Mouse (Mus musculus): Measurements from ENCODE around the gene Adcy1. TPM values are rescaled to one million over a fixed set of nuclear protein-coding genes. Genes with fewer than 3 reads are reported as not detected.

Adcy1 gene
- total RNA-seq, 2 experiments from 2014 or later = 264 to 305 TPM

DNA sequence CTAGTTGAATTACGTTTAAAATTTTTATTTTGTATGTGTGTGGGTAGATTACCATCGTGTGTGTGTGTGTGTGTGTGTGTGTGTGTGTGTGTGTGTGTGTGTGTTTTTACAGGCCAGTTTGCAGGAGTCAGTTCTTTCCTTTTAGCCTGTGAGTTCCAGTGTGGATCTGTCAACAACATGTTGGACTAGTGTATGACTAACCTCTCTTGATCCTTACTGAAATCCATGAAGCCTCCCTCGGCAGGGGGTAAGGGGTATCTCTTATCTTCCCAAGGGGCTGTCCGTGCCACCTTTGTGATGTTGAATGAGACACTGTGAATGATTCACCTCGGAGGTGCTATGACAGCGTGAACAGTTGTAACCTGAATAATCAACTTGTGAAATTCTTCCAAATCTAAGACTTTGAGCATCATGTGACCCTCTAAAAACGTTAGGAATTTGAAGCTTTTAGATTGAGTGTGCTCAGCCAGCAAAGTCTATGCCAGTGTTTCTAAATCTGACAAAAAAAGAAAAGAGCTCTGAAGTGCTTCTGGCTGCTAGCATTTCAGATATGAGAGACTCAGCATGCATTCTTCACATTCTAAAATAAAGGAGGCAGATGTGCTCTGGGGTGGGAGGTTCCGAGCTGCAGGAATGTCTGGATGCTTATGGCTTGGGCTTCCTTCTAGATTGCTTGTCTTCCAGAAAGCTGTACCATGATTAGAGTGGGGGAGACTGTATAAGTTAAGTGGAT is 66.2 kb downstream of the Adcy1 start:
- intact Hi-C loops (cut with DNase I) = no loop called here
- DNase-seq (ENCODE audit: low spot score in 2 of 2) = no peak

DNA sequence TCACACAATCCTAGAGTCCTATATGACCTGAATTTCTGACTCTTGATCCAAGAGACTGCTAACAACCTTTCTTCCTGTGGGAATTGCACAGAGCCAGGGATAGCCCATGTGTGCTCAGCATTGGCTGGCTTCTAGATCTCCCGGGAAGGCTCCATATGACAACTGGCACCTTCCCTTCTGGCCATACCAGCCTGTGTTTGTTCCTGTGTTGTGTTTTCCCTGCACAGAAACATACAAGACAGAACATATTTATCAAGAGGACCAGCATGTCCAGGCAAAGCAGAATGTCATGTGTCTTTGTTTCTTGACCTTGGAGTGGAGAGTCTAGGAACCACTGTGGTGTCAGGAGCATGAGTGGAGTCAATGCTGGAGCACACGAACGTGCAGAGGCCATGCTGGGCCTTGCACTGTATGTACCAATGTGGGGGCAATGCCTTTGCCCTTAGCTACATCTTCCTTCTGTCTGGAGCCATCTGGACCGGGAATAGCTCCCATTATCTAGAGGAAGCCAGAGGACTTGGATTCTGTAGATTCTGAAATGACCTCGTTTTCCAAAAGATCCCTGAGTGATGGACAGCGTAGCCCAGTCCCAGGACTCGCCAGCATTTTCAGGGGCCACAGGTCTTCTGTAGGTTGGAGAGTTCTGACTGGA is 69.6 kb downstream of the Adcy1 start:
- intact Hi-C loops (cut with DNase I) = no loop called here
- DNase-seq (ENCODE audit: low spot score in 2 of 2) = no peak

DNA sequence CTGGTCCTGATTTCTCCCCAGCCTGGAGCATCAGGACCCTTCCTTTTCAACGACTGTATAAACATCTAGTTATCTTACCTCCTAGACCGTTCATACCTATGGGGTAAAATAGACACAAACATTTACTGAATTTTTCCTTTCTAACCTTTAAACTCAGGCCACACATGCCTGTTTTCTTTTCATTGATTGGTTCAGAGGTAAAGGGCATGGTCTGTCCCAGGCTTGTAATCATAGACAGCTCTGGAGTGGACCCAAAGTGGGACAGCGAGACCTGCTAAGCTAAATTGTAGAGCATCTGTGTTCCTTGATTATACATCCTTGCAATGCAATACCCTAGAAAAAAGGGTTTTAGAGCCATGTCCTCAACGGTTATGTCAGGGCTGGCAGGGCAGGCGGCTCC is 70.4 kb downstream of the Adcy1 start:
- intact Hi-C loops (cut with DNase I) = no loop called here

DNA sequence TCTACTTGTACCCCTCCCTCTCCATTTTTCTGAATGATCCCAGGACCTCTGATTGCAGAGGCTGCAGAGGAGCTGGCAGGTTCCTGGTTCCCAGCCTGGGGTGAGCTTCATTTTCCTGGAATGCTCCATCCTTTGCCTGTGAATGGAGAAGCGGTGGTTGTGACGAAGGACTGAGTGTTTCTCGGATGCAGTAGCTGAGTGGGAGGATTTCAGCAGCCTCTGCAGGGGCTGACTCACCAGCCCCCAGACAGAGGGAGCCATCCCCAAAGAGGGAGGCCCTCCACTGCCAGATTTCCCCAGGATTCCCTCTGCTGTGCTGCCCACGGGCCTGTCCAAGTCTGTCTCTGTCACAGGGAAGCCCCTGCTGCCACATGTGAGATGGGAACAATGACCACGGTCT is 71.0 kb downstream of the Adcy1 start:
- intact Hi-C loops (cut with DNase I) = no loop called here
- DNase-seq (ENCODE audit: low spot score in 2 of 2) = peak; percentile 63 to 74

More for the DNA sequence above, 70.4 kb downstream of the Adcy1 start:
- DNase-seq (ENCODE audit: low spot score in 2 of 2) = no peak

DNA sequence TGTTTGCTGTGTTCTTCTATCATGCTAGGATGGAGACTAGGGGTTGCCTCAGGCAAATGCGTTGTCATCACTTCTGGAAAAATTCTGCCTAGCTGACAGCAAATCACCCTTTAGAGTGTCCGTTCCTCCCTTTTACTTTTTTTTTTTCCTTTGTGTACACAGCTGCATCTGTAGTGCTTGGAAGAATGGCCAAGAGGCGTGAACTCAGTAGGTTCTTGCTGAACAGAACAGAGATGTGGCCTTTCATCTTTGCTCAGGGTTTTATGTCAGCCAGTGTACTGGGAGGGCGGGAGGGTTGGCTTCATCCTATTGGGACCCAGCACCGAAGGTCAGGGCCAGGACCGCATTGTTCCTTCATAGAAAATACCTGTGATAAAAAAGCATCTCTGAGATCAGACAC is 72.0 kb downstream of the Adcy1 start:
- intact Hi-C loops (cut with DNase I) = loop anchor here (5.0 kb wide), 1 partner anchor 78 kb away; no protein-coding TSS in a partner anchor

DNA sequence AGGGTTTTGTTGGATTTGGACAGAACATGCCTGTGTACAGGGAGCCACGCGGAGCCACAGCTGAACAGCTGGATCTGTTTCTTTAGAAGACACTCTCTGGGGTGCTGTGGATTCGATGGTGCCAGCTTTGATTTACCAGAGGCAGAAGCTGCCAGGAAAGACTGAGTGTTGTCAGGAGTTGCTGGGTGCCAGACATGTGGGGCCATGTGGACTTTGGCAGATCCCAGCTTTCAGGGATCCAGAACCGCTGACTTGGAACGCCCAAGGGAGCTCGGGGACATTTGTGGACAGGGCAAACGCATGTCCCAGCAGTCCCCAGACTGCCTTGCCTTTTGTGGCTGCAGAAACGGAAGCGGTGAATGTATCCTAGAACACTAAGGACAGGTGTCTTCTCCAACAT is 72.5 kb downstream of the Adcy1 start:
- no peak for DNase-seq (ENCODE audit: low spot score in 2 of 2)
- intact Hi-C loops (cut with DNase I) = loop anchor here (5.0 kb wide), 1 partner anchor 78 kb away; no protein-coding TSS in a partner anchor

More for the DNA sequence above, 72.0 kb downstream of the Adcy1 start:
- no peak for DNase-seq (ENCODE audit: low spot score in 2 of 2)

DNA sequence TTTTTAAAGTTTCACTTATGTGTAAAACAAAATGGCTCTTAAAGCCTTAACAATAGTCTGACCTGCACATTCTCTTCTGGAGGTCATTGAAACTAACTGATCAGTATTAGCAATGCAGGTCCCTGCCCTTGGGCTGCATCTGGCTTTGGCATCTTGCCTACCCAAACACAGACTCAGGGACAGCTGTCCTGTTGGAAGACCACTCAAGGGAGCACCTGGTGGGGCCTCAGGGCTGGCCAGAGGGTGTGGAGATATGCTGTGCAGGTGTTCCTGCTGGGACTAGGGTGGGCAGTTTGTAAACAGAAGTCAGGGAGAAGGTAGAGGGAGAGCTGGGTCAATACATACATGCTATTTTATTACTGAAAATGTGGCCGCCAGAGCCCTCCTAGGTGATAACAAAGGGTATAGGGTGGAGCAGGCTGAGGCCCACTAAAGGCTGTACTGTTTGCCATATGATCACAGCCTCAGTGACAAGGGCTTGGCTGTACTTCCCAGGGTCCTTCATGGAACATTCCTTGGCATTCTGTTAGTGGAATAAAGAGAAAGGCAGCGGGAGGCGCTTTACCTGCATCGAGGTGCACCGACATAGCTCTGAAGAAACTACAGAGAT is 73.1 kb downstream of the Adcy1 start:
- DNase-seq (ENCODE audit: low spot score in 2 of 2) = no peak
- intact Hi-C loops (cut with DNase I) = loop anchor here (5.0 kb wide), 1 partner anchor 79 kb away; no protein-coding TSS in a partner anchor

DNA sequence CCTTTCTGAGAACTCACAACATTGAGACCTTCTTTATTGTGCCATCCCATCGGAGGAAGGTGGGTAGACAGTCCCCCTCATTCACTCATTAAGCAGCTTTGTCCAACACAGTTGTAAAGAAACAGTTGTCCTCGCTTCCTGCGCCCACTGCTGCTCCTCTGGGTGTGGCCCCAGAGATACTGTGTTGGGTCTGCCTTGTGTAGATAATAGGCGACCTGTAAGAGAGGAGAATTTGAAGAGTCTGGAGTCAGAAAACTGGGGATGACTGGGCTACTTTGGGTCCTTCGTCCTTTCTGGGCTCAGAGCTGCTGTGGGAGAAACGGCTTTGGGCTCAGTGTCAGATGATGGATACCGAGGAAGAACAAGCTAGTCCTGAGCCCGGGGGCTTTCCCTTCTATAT is 75.1 kb downstream of the Adcy1 start:
- intact Hi-C loops (cut with DNase I) = loop anchor here (5.0 kb wide), 1 partner anchor 81 kb away; no protein-coding TSS in a partner anchor
- no peak for DNase-seq (ENCODE audit: low spot score in 2 of 2)

DNA sequence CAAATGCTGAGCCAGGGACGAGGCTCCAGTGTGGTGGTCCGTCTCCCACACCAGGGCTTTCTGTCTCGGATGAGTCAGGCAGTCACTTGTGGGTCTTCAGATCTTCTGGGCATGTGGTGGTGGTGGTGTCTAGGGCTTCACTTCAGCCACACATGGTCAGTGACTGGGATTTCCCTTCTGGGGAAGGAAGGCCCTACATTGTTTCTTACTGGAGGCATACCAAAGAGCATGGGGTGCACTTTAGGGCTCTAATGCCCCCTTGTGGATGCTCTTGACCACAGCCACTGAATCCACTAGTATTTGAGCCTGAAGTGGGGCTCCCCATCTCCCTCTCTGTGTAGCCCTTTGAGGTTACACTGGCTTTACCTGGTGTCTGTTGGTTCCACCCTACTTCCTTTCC is 77.2 kb downstream of the Adcy1 start:
- intact Hi-C loops (cut with DNase I) = loop anchor here (2.0 to 10.0 kb wide), 2 partner anchors 376 to 486 kb away; no protein-coding TSS in a partner anchor
- peak in 1 of 2 experiments; percentile 40 for DNase-seq (ENCODE audit: low spot score in 2 of 2)

DNA sequence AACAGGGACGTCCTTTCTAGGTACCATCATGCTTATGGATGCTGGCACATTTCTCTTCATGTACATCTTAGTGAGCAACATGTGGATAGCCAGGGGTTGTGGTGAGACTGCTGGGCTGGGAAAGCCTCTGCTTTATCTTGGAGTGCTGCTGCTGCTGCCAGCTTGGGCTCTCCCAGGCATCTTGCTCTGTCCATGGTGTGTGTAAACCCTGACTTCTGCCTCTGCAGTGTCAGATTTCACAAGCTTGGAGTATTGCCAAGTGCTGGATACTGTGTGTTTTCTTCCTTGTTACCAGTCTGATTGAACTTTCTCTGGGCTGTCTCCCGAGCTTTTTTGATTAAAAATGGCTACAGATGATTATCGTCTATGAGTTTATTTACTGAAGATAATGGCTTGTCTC is 79.4 kb downstream of the Adcy1 start:
- intact Hi-C loops (cut with DNase I) = loop anchor here (10.0 kb wide), 1 partner anchor 378 kb away; no protein-coding TSS in a partner anchor
- DNase-seq (ENCODE audit: low spot score in 2 of 2) = no peak

DNA sequence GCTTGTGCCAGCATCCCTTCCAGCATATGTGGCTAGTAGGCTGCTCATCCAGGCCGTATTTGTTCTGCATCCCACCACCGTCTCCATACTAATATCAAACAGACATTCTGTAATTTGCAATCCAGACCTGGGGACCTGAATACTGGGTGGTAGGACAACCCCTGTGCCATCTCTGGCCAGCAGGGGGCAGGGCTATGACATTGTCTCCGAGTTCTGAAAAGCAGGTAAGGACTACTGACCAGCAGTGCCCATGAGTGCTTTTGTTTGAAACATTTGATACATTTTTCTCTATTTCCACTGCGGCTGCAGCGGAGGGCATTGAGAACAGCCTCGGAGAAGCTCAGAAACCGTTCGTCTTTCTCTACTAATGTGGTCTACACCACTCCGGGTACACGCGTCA is 81.1 kb downstream of the Adcy1 start:
- DNase-seq (ENCODE audit: low spot score in 2 of 2) = no peak
- intact Hi-C loops (cut with DNase I) = loop anchor here (10.0 kb wide), 1 partner anchor 380 kb away; no protein-coding TSS in a partner anchor

DNA sequence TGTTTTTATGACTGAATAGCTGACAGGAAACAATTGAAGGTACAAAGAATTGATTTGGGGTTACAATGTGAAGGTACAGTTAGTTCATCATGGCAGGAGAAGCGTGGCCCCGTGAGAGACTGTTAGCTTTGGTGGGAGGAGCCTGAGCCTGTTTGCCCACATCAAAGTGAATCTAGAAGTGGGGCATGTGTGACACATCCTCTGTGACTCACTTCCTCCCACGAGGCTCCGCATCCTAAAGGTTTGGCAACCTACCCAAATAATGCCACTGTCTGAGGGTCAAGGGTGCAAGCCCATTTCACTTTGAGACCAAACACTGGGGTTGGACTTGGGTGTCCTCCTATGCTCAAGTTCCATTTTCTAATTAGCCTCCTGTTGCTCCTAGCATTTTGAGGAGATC is 81.9 kb downstream of the Adcy1 start:
- intact Hi-C loops (cut with DNase I) = loop anchor here (10.0 kb wide), 1 partner anchor 380 kb away; no protein-coding TSS in a partner anchor

DNA sequence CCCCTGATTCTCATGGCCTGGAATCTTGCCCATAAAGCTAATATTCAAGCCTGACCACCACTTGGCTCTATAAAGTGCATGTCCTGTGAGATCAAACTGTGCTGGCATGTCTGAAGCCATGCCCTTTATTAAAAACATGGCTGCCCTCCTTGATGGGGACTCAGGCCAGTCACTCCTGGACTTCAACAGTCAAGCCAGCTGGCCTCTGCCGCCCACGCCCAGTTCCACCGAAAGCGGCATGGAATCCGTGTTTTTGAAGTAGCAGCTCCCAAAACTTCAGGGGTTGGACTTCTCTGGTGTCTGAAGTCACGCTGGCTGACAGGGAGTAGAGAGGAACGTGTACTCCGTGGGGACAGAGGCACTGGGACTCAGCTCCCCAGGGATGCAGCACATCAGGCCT is 84.2 kb downstream of the Adcy1 start:
- intact Hi-C loops (cut with DNase I) = loop anchor here (10.0 kb wide), 1 partner anchor 383 kb away; no protein-coding TSS in a partner anchor
- DNase-seq (ENCODE audit: low spot score in 2 of 2) = no peak

More for the DNA sequence above, 81.9 kb downstream of the Adcy1 start:
- DNase-seq (ENCODE audit: low spot score in 2 of 2) = peak in 1 of 2 experiments; percentile 36

DNA sequence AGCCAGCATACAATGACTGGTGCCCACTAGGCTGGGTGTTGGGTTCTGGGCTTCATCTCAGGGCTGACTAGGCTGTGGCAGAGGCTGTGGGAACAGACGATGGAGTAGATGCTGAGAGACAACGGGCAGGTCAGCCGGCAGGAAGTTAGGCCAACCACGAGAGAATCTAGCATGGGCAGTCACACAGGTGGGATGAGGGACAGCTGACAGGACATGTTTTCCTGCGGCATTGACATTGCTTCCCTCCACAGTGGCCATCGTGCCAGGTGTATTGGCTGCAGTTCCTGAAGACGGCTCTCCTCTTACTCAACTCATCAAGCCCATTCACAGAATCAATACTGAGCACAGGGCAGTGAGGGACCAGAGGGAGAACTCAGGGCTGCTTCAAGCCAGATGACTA is 84.7 kb downstream of the Adcy1 start:
- no peak for DNase-seq (ENCODE audit: low spot score in 2 of 2)
- intact Hi-C loops (cut with DNase I) = loop anchor here (10.0 kb wide), 1 partner anchor 383 kb away; no protein-coding TSS in a partner anchor

DNA sequence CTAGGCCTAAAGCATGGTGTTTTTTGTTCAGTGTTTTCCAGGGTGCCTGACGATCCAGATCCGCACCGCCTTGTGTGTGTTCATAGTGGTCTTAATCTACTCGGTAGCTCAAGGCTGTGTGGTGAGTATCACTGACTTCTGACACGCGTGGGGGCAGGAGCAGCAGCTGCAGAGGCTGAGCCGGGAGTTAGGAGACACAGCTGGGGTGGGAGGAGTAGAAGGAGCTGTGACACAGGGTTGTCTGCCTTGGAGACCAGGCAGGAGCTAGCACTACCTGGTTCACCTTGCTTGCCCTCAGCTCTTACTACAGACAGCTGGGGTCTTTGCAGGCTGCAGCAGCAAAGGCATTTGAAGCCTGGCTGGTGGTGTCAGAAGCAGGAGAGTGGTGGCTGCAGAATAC is 86.2 kb downstream of the Adcy1 start:
- no peak for DNase-seq (ENCODE audit: low spot score in 2 of 2)
- intact Hi-C loops (cut with DNase I) = loop anchor here (10.0 kb wide), 1 partner anchor 385 kb away; no protein-coding TSS in a partner anchor

DNA sequence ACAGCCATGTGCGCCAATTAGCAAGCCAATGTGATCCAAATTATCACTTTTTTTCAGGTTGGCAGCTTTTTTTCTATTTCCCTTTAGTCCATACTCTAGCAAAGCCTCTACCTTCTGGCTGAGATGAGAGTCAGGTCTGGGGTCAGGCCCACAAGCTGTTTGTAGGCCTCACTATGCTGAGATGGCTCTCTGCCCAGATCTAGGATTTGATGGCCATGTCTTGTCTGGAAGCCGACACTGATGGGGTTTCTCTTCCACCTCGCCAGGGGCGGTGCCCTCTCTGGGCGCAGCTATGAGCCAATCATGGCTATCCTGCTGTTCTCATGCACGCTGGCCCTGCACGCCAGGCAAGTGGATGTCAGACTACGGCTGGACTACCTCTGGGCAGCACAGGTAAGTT is 87.2 kb downstream of the Adcy1 start:
- DNase-seq (ENCODE audit: low spot score in 2 of 2) = no peak
- intact Hi-C loops (cut with DNase I) = no loop called here

DNA sequence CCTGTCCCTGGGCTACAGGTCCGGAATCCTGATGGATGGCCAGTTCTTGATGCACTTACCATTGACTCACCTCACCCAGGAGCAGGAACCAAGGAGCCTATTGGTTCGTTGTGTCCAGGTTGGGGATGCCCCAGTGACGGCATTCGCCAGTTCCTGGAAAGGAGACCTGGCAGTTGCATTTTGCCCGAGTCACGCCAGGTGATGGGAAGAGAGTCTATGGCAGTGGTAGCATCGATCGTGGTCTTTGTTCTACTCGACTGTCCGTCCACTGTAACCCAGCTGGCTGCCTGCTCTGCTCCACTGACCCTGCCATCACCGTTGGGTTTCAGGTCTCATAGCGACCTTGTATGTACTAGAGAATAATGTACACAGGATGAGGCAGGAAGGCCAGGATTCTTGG is 89.1 kb downstream of the Adcy1 start:
- DNase-seq (ENCODE audit: low spot score in 2 of 2) = no peak
- intact Hi-C loops (cut with DNase I) = no loop called here

DNA sequence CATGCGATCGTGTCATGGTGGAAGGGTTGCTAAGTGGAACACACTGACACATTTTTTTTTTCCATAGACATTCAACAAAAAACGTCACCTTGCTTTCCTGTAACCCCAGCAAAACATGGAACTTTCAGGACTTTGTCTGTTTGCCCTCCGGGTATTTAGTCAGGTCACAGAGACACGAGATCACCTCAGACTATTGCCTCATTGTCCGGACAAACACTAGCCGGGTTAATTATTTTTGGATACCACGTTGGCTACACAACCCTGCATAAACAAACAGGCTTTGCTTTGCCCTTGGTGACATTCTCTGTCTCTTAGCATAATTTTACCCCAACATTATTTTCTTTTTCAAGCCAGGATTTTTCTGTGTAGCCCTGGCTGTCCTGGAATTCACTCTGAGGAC is 89.8 kb downstream of the Adcy1 start:
- intact Hi-C loops (cut with DNase I) = no loop called here
- no peak for DNase-seq (ENCODE audit: low spot score in 2 of 2)

DNA sequence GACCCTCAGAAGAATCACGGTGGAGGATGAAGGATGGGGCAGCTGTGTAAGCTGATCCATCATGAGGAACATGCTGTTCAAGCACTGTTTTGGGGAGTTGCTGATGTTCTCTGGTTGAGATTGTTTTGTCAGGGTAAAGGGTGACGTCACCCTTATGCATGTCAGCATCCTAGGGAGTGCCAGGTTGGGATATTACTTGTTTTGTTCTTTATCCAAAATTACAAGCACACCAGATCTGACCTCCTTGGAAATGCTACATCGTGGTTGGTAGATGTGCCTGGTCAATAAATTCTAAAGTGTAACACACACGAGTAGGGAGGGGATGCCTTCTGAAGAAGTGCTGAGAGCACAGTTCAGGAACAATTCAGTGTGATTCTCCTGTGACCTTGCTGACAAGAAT is 93.1 kb downstream of the Adcy1 start:
- no peak for DNase-seq (ENCODE audit: low spot score in 2 of 2)
- intact Hi-C loops (cut with DNase I) = no loop called here

DNA sequence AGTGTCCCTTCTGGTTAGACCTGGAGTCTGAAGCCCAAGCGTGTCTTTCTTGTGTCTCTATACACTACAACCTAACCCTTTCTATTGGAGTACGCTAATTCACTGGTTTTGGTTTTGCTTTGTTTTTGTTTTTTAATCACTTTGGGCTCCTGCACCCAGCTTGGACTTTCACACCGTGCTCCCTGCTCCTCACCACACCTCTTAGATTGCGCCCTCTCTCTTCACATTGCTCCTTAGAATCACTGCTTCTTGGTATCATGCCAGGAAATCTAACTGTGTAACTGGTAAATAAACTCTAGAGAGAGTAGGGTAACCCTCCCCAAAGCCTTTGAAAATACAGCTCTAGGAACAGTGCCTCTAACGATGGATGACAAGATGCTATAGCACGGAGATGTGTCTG is 94.9 kb downstream of the Adcy1 start:
- no peak for DNase-seq (ENCODE audit: low spot score in 2 of 2)
- intact Hi-C loops (cut with DNase I) = no loop called here

Data from left cerebral cortex, postnatal 36 days (tissue).